Mouse (Mus musculus) midbrain, postnatal 0 days (tissue): ENCODE measurements around the gene Gm20509. TPM values are rescaled to one million over a fixed set of nuclear protein-coding genes. Genes with fewer than 3 reads are reported as not detected.

Experiments
- ATAC-seq: fragments of 200-750 bp; cut with Nextera tagmentation; 2 replicates; pipeline ENCODE4 v1.8.0; 2017; ENCODE audit warnings: moderate number of reproducible peaks, mild to moderate bottlenecking, moderate TSS enrichment, moderate library complexity; ENCODE audit not compliant: low FRiP score
- DNase-seq: peaks from one replicate; pipeline ENCODE4 v3.0.0-alpha.2; 2015; ENCODE audit warnings: low spot score
- H3K27ac ChIP-seq: fragments of 300-500 bp; sonication (generic); 2 replicates; pipeline ENCODE4 v1.5.1; 2014; ENCODE audit warnings: low read depth, mild to moderate bottlenecking, low read length, mixed read lengths
- H3K27me3 ChIP-seq: fragments of 300-500 bp; sonication (generic); 2 replicates; pipeline ENCODE4 v1.6.1; 2014; ENCODE audit warnings: low read length, control low read depth, mixed read lengths; ENCODE audit not compliant: insufficient read depth
- H3K36me3 ChIP-seq: fragments of 300-500 bp; sonication (generic); 2 replicates; pipeline ENCODE4 v1.6.1; 2014; ENCODE audit warnings: low read length, control low read depth, mixed read lengths; ENCODE audit not compliant: insufficient read depth
- H3K4me1 ChIP-seq: fragments of 300-500 bp; sonication (generic); 2 replicates; pipeline ENCODE4 v1.6.1; 2014; ENCODE audit warnings: mild to moderate bottlenecking, control low read depth, antibody characterized with exemption, low read length, mixed read lengths; ENCODE audit not compliant: insufficient read depth
- H3K4me2 ChIP-seq: fragments of 300-500 bp; sonication (generic); 2 replicates; pipeline ENCODE4 v1.6.1; 2014; ENCODE audit warnings: low read depth, mild to moderate bottlenecking, low read length, mixed read lengths; ENCODE audit not compliant: poor library complexity, severe bottlenecking
- H3K4me3 ChIP-seq: fragments of 300-500 bp; sonication (generic); 2 replicates; pipeline ENCODE4 v1.5.1; 2014; ENCODE audit warnings: low read depth, mild to moderate bottlenecking, low read length, moderate library complexity
- H3K9ac ChIP-seq: fragments of 300-500 bp; sonication (generic); replicated peaks from 2 replicates; pipeline ENCODE4 v1.6.1; 2014; ENCODE audit warnings: mild to moderate bottlenecking, low read length, moderate library complexity, mixed read lengths; ENCODE audit not compliant: poor library complexity, severe bottlenecking
- H3K9me3 ChIP-seq: fragments of 300-500 bp; sonication (generic); 2 replicates; pipeline ENCODE4 v1.6.1; 2016; ENCODE audit warnings: low read length, control low read depth
- CTCF ChIP-seq: IDR thresholded peaks from 2 replicates; pipeline ENCODE4 v1.5.1; 2016; ENCODE audit warnings: antibody characterized with exemption, mild to moderate bottlenecking
- WGBS: fragments of 180-500 bp; shearing (Covaris S2); extraction: QIAGEN DNeasy Blood & Tissue Kit; methylation state at CpG from one replicate; pipeline ENCODE4 v1.1.7; 2014; 5-methylcytosine and 5-hydroxymethylcytosine counted together
- polyA plus RNA-seq: library from polyadenylated mRNA; unstranded; fragments of >200 nt; fragmentation: Nextera tagmentation; extraction: Ambion mirVana; gene quantifications from 2 replicates; pipeline ENCODE4 v1.2.1, GENCODE M21; 2015
- total RNA-seq: library from RNA; depleted of rRNA; stranded (reverse); fragments of >200 nt; gene quantifications from 2 replicates; pipeline ENCODE4 v1.2.3, GENCODE M21; 2014

The Gm20509 gene
- total and polyA plus RNA-seq, 2 experiments from 2014 or later = 0.22 TPM; not detected in 1

DNA sequence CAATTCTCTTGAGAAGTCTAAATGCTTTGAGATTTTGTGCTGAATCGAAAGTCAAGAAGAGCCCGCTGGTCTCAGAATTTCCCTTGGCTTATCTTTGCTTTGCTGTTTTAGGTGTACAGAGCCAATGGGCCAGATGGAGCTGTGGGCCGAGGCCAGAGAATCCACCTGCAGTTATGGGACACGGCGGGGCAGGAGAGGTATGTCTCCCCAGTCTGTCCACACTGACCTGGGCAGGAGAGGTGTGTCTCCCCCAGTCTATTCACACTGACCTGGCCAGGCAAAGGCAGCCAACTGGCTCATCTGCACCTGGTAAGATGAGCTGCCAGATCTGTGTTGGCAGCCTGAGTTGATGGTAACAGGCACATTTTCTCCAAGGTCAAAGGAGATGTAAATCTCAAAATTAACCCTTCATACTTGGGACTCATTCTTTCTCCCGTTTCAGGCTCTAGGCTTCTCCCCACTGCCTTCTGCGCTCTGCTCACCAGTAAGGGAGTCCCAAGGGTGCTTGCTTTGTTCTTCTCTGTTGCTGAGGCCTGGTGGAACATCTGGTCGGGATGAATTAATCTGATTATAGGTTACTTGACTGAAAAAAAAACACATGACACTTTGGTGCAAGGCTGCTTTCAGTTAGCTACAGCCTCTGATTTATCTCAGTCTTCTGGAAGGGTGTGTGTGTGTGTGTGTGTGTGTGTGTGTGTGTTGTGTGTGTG, 19.8 kb upstream of the Gm20509 start:
- no peak for DNase-seq
- no peak overlapping the region for H3K27ac ChIP-seq
- no peak for TF ChIP-seq CTCF
- no peak for ATAC-seq
- peaks cover 2% of the 10 kb centered on the region; the same call in 1 of the 2 replicates for H3K36me3 ChIP-seq
- 77% methylated on average over 8 of the region's 8 CpGs for WGBS
- no peak overlapping the region for H3K4me2 ChIP-seq
- no peak overlapping the region for H3K4me3 ChIP-seq
- H3K9me3 ChIP-seq = no peaks in the 10 kb centered on the region
- H3K4me1 ChIP-seq = no peaks in the 10 kb centered on the region
- H3K9ac ChIP-seq = no peak overlapping the region
- H3K27me3 ChIP-seq = no peaks in the 10 kb centered on the region

DNA sequence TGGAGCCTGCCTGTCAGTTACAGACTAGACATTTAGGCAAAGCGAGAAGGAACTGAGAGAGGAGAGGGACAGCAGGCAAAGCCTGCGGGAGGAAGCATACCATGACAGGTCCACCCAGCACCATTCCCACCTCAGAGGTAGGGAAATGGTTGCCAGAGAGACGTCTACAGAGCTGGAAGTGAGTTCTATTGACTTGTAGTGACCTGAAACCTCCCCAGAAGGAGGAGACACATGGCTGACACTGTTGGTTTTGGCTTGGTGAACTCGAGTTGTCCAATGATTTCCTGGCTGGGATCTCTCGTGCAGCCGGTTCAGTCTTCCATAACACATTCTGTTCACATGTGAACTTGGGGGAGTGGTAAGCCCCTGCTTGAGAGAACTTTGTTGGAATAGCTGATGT, 18.3 kb upstream of the Gm20509 start:
- no peaks in the 10 kb centered on the region for H3K9me3 ChIP-seq
- TF ChIP-seq CTCF = no peak
- 70% methylated on average over 6 of the region's 6 CpGs for WGBS

DNA sequence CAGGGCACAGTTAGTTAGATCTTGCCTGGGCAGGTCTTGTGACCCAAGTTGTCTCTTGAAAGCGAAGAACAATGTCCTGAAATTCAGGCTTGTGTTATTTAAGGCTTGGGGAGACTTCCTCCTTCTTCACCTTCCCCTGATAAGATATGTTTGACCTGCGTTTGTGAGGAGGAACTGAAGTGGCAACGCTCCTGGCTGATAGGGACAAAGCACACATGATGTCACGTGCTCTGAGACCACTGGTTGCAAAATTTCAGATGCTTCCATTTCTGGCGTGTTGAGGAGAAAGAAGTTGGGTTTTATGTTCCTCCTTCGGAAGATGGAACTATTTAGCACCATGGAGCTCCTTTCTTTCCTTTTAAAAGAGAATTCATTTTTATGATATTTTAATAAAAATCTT, 16.4 kb upstream of the Gm20509 start:
- Histone ChIP-seq H3K4me2 (no peak overlapping the region), H3K4me3 (no peak overlapping the region), H3K9me3 (no peaks in the 10 kb centered on the region), H3K36me3 (peaks cover 2% of the 10 kb centered on the region; the same call in 1 of the 2 replicates), H3K4me1 (no peaks in the 10 kb centered on the region), H3K27ac (no peak overlapping the region), H3K9ac (no peak overlapping the region), H3K27me3 (no peaks in the 10 kb centered on the region)
- DNase-seq (no peak), ATAC-seq (no peak)
- TF ChIP-seq CTCF = no peak
- WGBS = 90% methylated on average over 6 of the region's 6 CpGs

More for the DNA sequence above, 18.3 kb upstream of the Gm20509 start:
- H3K9ac ChIP-seq = no peak overlapping the region
- H3K4me3 ChIP-seq = no peak overlapping the region
- H3K36me3 ChIP-seq = peaks cover 2% of the 10 kb centered on the region; the same call in 1 of the 2 replicates
- DNase-seq (no peak), ATAC-seq (no peak)
- H3K27ac ChIP-seq = no peak overlapping the region
- no peaks in the 10 kb centered on the region for H3K4me1 ChIP-seq
- no peaks in the 10 kb centered on the region for H3K27me3 ChIP-seq
- no peak overlapping the region for H3K4me2 ChIP-seq

DNA sequence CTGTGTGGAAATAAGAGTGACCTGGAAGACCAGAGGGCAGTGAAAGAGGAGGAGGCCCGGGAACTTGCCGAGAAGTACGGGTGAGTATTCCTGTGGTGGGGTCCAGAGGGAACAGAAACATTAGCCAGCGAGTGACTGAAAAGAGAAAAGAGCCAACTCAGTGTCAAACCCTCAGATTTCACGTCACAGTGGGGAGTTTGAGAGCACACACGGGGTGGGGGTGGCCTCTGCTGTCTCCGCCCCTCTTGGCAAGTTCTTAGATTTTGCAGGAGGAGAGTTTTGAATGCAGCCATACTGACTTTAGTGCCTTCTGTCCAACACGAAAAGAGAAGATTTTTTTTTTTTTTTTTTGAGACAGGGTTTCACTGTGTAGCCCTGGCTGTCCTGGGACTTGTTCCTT, 15.1 kb upstream of the Gm20509 start:
- Histone ChIP-seq H3K27ac (no peak overlapping the region), H3K4me3 (no peak overlapping the region), H3K4me2 (no peak overlapping the region), H3K9ac (no peak overlapping the region), H3K4me1 (no peaks in the 10 kb centered on the region), H3K36me3 (peaks cover 2% of the 10 kb centered on the region; the same call in 1 of the 2 replicates), H3K27me3 (no peaks in the 10 kb centered on the region), H3K9me3 (no peaks in the 10 kb centered on the region)
- no peak for TF ChIP-seq CTCF
- DNase-seq (no peak), ATAC-seq (no peak)
- WGBS = 63% methylated on average over 8 of the region's 8 CpGs

DNA sequence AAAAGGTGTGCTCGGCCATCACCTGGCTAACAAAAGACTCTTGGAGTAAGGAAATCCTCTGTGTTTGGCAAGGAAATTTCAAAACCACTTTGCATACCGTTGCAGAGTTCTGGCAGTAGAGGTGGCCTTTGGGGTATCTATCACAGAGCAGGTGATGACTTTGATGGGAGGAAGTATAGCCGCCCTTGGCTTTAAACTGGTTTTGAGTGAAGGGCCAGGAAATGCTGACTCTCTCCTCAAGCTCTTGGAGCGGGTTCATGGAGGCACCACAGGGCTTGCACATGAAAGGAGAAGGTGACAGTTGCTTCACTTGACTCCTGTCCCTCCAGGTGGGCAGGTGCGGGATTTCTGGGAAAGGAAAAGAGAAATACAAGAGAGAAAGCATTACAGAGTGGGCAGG, 14.7 kb upstream of the Gm20509 start:
- Histone ChIP-seq H3K27ac (no peak overlapping the region), H3K4me2 (no peak overlapping the region), H3K36me3 (peaks cover 2% of the 10 kb centered on the region; the same call in 1 of the 2 replicates), H3K9ac (no peak overlapping the region), H3K4me1 (no peaks in the 10 kb centered on the region), H3K27me3 (no peaks in the 10 kb centered on the region), H3K4me3 (no peak overlapping the region), H3K9me3 (no peaks in the 10 kb centered on the region)
- 74% methylated on average over 5 of the region's 5 CpGs for WGBS
- ATAC-seq (no peak), DNase-seq (no peak)
- no peak for TF ChIP-seq CTCF

DNA sequence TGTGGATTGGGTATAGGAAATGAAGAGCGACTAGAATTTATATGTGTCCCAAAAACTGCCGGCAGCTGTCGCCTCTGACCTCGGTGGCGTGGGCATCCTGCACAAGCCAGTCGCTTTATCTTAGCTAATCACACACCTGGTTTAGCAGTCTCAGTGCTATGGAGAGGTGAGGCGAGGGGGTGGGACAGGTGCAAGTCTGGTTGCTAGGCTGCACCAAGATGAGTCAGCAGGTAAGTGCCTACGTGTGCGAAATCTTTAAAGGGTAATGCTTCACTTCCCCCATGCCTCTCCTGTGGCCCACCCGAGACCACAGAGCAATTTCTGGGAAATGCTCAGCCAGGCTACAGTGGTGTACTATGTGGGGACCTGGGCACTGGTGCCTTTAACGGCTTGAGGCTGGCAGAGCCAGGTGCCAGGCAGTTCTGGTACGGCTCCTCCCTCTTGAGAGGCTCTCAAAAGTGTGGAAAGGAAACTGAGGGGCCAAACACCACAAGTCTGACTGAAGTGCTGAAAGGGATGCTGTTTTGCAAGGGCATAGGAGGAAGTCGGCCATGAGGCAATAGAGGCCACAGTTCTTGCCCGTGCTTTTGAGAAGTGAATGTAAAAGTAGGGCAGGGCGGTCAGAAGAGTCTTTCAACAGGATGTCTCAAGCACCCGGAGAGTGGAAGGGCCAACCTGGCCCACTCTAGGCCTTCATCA, 12.9 kb upstream of the Gm20509 start:
- H3K27me3 ChIP-seq = no peaks in the 10 kb centered on the region
- TF ChIP-seq CTCF = no peak
- ATAC-seq (no peak), DNase-seq (no peak)
- H3K27ac ChIP-seq = no peak overlapping the region
- H3K4me1 ChIP-seq = no peaks in the 10 kb centered on the region
- H3K4me3 ChIP-seq = no peak overlapping the region
- H3K9me3 ChIP-seq = no peaks in the 10 kb centered on the region
- peaks cover 2% of the 10 kb centered on the region; the same call in 1 of the 2 replicates for H3K36me3 ChIP-seq
- no peak overlapping the region for H3K4me2 ChIP-seq
- WGBS = 81% methylated on average over 16 of the region's 16 CpGs
- H3K9ac ChIP-seq = no peak overlapping the region
